Mouse (Mus musculus) limb, embryonic 12.5 days (tissue): Measurements from ENCODE around the gene Rexo5. TPM values are rescaled to one million over a fixed set of nuclear protein-coding genes. Genes with fewer than 3 reads are reported as not detected.

Experiments used
- ATAC-seq: fragments of 200-750 bp; cut with Nextera tagmentation; 2 replicates; pipeline ENCODE4 v1.8.0; 2017; ENCODE audit warnings: low read depth, moderate TSS enrichment; ENCODE audit not compliant: insufficient number of reproducible peaks, insufficient read depth, low FRiP score, low TSS enrichment
- H3K27ac ChIP-seq: fragments of 300-500 bp; sonication (generic); 2 replicates; pipeline ENCODE4 v1.5.1; 2016; ENCODE audit warnings: mild to moderate bottlenecking, moderate library complexity
- H3K27me3 ChIP-seq: fragments of 300-500 bp; sonication (generic); 2 replicates; pipeline ENCODE4 v1.6.1; 2016; ENCODE audit warnings: mild to moderate bottlenecking, moderate library complexity
- H3K36me3 ChIP-seq: fragments of 300-500 bp; sonication (generic); 2 replicates; pipeline ENCODE4 v1.6.1; 2016; ENCODE audit warnings: mild to moderate bottlenecking, moderate library complexity
- H3K4me1 ChIP-seq: fragments of 300-500 bp; sonication (generic); replicated peaks from 2 replicates; pipeline ENCODE4 v1.6.1; 2016
- H3K4me2 ChIP-seq: fragments of 300-500 bp; sonication (generic); 2 replicates; pipeline ENCODE4 v1.6.1; 2016; ENCODE audit warnings: mild to moderate bottlenecking, moderate library complexity
- H3K4me3 ChIP-seq: fragments of 300-500 bp; sonication (generic); replicated peaks from 2 replicates; pipeline ENCODE4 v1.5.1; 2016; ENCODE audit warnings: mild to moderate bottlenecking
- H3K9ac ChIP-seq: fragments of 300-500 bp; sonication (generic); replicated peaks from 2 replicates; pipeline ENCODE4 v1.6.1; 2016; ENCODE audit warnings: mild to moderate bottlenecking, moderate library complexity
- H3K9me3 ChIP-seq: fragments of 300-500 bp; sonication (generic); 2 replicates; pipeline ENCODE4 v1.6.1; 2016; ENCODE audit warnings: mild to moderate bottlenecking, moderate library complexity
- WGBS: fragments of 180-500 bp; shearing (Covaris S2); methylation state at CpG from one replicate; pipeline ENCODE4 v1.1.7; 2016; 5-methylcytosine and 5-hydroxymethylcytosine counted together
- polyA plus RNA-seq: library from polyadenylated mRNA; unstranded; fragments of >200 nt; fragmentation: Nextera tagmentation; extraction: Ambion mirVana; gene quantifications from 2 replicates; pipeline ENCODE4 v1.2.1, GENCODE M21; 2016

Rexo5 gene
- polyA plus RNA-seq, 1 experiment from 2014 or later: 29.9 TPM

DNA sequence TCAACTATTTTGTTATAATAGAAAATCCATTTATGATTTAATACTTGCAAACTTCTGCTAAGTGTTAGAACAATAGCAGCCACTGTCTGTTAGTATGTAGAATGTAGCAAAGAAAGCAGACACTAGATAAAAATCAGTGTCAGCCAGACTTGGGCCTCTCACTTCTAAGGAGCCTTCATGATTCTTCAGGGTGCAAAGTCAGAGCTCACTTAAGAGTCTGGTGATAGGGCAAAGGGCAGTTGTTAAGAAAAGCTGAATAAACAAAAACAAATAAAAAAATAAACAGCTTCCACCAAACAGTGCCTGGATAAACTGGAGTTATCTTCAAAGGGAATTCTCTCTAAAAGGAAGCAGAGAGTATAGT, 67.1 kb downstream of the Rexo5 start:
- ATAC-seq: no peak
- H3K4me3 ChIP-seq: no peak overlapping the region
- no peaks in the 10 kb centered on the region for H3K9me3 ChIP-seq
- H3K36me3 ChIP-seq: peaks cover 41% of the 10 kb centered on the region
- peaks cover 15% of the 10 kb centered on the region for H3K4me1 ChIP-seq
- no peak overlapping the region for H3K9ac ChIP-seq
- peak overlapping the region; percentile 74; the same call in 1 of the 2 replicates for H3K27ac ChIP-seq
- no peaks in the 10 kb centered on the region for H3K27me3 ChIP-seq
- H3K4me2 ChIP-seq: no peak overlapping the region

- no peaks in the 10 kb centered on the region for H3K27me3 ChIP-seq
- peak; percentile 77 for ATAC-seq
- peak overlapping the region; percentile 74 for H3K27ac ChIP-seq
- peak overlapping the region; percentile 13; the same call in 1 of the 2 replicates for H3K4me2 ChIP-seq
- H3K9ac ChIP-seq: no peak overlapping the region
- no peak overlapping the region for H3K4me3 ChIP-seq
- H3K36me3 ChIP-seq: peaks cover 36% of the 10 kb centered on the region
- WGBS: 38% methylated on average over 6 of the region's 6 CpGs
- H3K9me3 ChIP-seq: no peaks in the 10 kb centered on the region
- peaks cover 15% of the 10 kb centered on the region for H3K4me1 ChIP-seq
Measured at GRCm38 (mm10) chr7:119861335-119862091, 67.7 kb downstream of the Rexo5 start.

GRCm38 (mm10) chr7:119862167-119862566, 68.4 kb downstream of the Rexo5 start:
- H3K4me2 ChIP-seq: no peak overlapping the region
- H3K9ac ChIP-seq: no peak overlapping the region
- no peak for ATAC-seq
- H3K36me3 ChIP-seq: peaks cover 31% of the 10 kb centered on the region
- H3K4me1 ChIP-seq: peaks cover 15% of the 10 kb centered on the region
- peak overlapping the region; percentile 74 for H3K27ac ChIP-seq
- no peaks in the 10 kb centered on the region for H3K9me3 ChIP-seq
- H3K27me3 ChIP-seq: no peaks in the 10 kb centered on the region
- no peak overlapping the region for H3K4me3 ChIP-seq
- WGBS: 47% methylated on average over 1 of the region's 1 CpGs

DNA sequence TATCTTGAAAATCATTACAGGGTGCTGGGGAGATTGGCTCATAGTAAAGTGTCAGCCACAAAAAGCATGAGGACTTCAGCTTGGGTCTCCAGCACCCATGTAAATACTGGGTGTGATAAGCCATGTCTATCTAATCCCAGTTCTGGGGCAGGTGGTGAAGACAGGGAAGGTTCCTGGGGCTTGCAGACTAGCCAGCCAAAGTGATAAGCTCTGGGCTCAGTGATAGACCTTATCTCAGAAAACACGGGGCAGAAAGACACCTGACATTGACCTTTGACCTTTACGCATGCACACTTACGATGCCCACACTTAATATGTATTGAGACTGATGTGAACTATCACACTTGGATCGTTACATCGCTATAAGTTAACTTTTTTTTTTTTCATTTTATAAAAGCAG, 70.7 kb downstream of the Rexo5 start:
- Histone ChIP-seq H3K4me2 (no peak overlapping the region), H3K36me3 (peaks cover 11% of the 10 kb centered on the region), H3K9ac (no peak overlapping the region), H3K27ac (no peak overlapping the region), H3K27me3 (no peaks in the 10 kb centered on the region), H3K4me3 (no peak overlapping the region), H3K9me3 (no peaks in the 10 kb centered on the region), H3K4me1 (peaks cover 15% of the 10 kb centered on the region)
- no peak for ATAC-seq
- 92% methylated on average over 5 of the region's 5 CpGs for WGBS

DNA sequence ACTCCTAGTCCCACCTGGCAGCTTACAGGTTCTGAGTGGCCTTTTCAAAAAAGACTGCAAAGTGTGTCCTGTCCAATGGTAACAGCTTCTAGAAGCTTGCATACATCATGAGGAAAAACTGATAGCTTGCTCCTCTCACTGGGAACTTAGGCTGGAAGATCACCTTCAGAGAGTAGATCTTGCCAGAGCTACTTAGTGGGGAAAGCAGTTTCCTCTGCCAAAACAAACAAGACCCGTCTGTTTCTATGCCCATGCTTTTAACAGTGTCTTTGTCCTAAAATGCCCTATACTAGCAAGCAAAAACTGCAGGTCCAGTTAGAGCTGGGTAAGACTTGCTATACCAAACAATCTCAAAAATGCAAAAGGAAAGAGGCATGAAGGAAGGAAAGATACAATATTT, 72.3 kb downstream of the Rexo5 start:
- no peaks in the 10 kb centered on the region for H3K9me3 ChIP-seq
- no peak for ATAC-seq
- no peak overlapping the region for H3K9ac ChIP-seq
- H3K4me3 ChIP-seq: no peak overlapping the region
- no peaks in the 10 kb centered on the region for H3K27me3 ChIP-seq
- H3K4me1 ChIP-seq: peaks cover 12% of the 10 kb centered on the region
- H3K36me3 ChIP-seq: peaks cover 12% of the 10 kb centered on the region; the same call in 1 of the 2 replicates
- no peak overlapping the region for H3K4me2 ChIP-seq
- H3K27ac ChIP-seq: no peak overlapping the region
- 71% methylated on average over 1 of the region's 1 CpGs for WGBS

GRCm38 (mm10) chr7:119872204-119872603, 78.4 kb downstream of the Rexo5 start:
- ATAC-seq: no peak
- no peaks in the 10 kb centered on the region for H3K4me1 ChIP-seq
- 91% methylated on average over 4 of the region's 4 CpGs for WGBS
- H3K9me3 ChIP-seq: no peaks in the 10 kb centered on the region
- peaks cover 11% of the 10 kb centered on the region for H3K36me3 ChIP-seq
- no peaks in the 10 kb centered on the region for H3K27me3 ChIP-seq
- no peak overlapping the region for H3K9ac ChIP-seq
- H3K27ac ChIP-seq: no peak overlapping the region
- H3K4me3 ChIP-seq: no peak overlapping the region
- no peak overlapping the region for H3K4me2 ChIP-seq

- Histone ChIP-seq H3K9ac (no peak overlapping the region), H3K4me1 (no peaks in the 10 kb centered on the region), H3K9me3 (no peaks in the 10 kb centered on the region), H3K27ac (no peak overlapping the region), H3K4me2 (no peak overlapping the region), H3K4me3 (no peak overlapping the region), H3K27me3 (no peaks in the 10 kb centered on the region), H3K36me3 (peaks cover 18% of the 10 kb centered on the region)
- ATAC-seq: no peak
- WGBS: 60% methylated on average over 2 of the region's 2 CpGs
Measured at GRCm38 (mm10) chr7:119873050-119873449, 79.2 kb downstream of the Rexo5 start.

- Histone ChIP-seq H3K4me3 (no peak overlapping the region), H3K27ac (no peak overlapping the region), H3K9ac (no peak overlapping the region), H3K27me3 (no peaks in the 10 kb centered on the region), H3K36me3 (peaks cover 23% of the 10 kb centered on the region), H3K9me3 (no peaks in the 10 kb centered on the region), H3K4me1 (no peaks in the 10 kb centered on the region), H3K4me2 (no peak overlapping the region)
- ATAC-seq: no peak
- WGBS: 75% methylated on average over 3 of the region's 3 CpGs
Measured at GRCm38 (mm10) chr7:119875776-119876440, 82.1 kb downstream of the Rexo5 start.

GRCm38 (mm10) chr7:119879171-119879570, 85.4 kb downstream of the Rexo5 start:
- Histone ChIP-seq H3K27ac (no peak overlapping the region), H3K27me3 (no peaks in the 10 kb centered on the region), H3K4me2 (no peak overlapping the region), H3K9ac (no peak overlapping the region), H3K4me1 (no peaks in the 10 kb centered on the region), H3K9me3 (no peaks in the 10 kb centered on the region), H3K36me3 (peaks cover 18% of the 10 kb centered on the region), H3K4me3 (no peak overlapping the region)
- no peak for ATAC-seq
- WGBS: 94% methylated on average over 4 of the region's 4 CpGs

GRCm38 (mm10) chr7:119880345-119880744, 86.5 kb downstream of the Rexo5 start:
- no peak overlapping the region for H3K4me3 ChIP-seq
- H3K36me3 ChIP-seq: peaks cover 18% of the 10 kb centered on the region
- no peaks in the 10 kb centered on the region for H3K27me3 ChIP-seq
- H3K4me1 ChIP-seq: no peaks in the 10 kb centered on the region
- H3K9ac ChIP-seq: no peak overlapping the region
- 87% methylated on average over 5 of the region's 5 CpGs for WGBS
- no peak overlapping the region for H3K27ac ChIP-seq
- H3K9me3 ChIP-seq: no peaks in the 10 kb centered on the region
- no peak for ATAC-seq
- no peak overlapping the region for H3K4me2 ChIP-seq

DNA sequence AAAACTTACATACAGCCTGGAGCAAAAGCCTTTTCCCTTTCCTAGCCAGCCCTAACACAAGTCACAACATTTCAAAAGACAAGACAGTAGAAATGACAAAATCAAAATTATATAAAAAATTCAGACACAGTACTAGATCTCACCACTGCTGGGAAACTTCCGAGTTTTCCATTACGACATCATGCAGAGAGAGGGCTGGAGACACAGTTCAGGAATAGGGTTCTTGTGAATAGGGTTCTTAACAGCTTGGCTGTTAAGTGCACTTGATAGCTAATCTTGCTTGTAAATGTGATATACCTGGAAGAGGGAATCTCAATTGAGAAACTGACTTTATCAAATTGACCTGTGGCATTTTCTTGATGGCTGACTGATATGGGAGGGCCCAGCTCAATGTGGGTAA, 87.4 kb downstream of the Rexo5 start:
- Histone ChIP-seq H3K9me3 (no peaks in the 10 kb centered on the region), H3K36me3 (peaks cover 18% of the 10 kb centered on the region), H3K27me3 (no peaks in the 10 kb centered on the region), H3K27ac (no peak overlapping the region), H3K4me2 (no peak overlapping the region), H3K4me3 (no peak overlapping the region), H3K4me1 (no peaks in the 10 kb centered on the region), H3K9ac (no peak overlapping the region)
- no peak for ATAC-seq
- 98% methylated on average over 2 of the region's 2 CpGs for WGBS
